Mouse (Mus musculus) kidney, embryonic 15.5 days (tissue): ENCODE measurements around the gene Cenpb. TPM values are rescaled to one million over a fixed set of nuclear protein-coding genes. Genes with fewer than 3 reads are reported as not detected.

Experiments
- ATAC-seq: fragments of 200-750 bp; cut with Nextera tagmentation; replicated peaks from 2 replicates; pipeline ENCODE4 v1.8.0; 2017; ENCODE audit warnings: moderate TSS enrichment; ENCODE audit not compliant: low FRiP score
- H3K27ac ChIP-seq: fragments of 300-500 bp; sonication (generic); 2 replicates; pipeline ENCODE4 v1.5.1; 2015; ENCODE audit warnings: mild to moderate bottlenecking, inconsistent platforms
- H3K27me3 ChIP-seq: fragments of 300-500 bp; sonication (generic); 2 replicates; pipeline ENCODE4 v1.6.1; 2015; ENCODE audit warnings: inconsistent platforms
- H3K36me3 ChIP-seq: fragments of 300-500 bp; sonication (generic); 2 replicates; pipeline ENCODE4 v1.6.1; 2015; ENCODE audit warnings: inconsistent platforms
- H3K4me1 ChIP-seq: fragments of 300-500 bp; sonication (generic); 2 replicates; pipeline ENCODE4 v1.6.1; 2015; ENCODE audit warnings: inconsistent platforms
- H3K4me2 ChIP-seq: fragments of 300-500 bp; sonication (generic); 2 replicates; pipeline ENCODE4 v1.6.1; 2015; ENCODE audit warnings: moderate library complexity, mild to moderate bottlenecking, inconsistent platforms
- H3K4me3 ChIP-seq: fragments of 300-500 bp; sonication (generic); replicated peaks from 2 replicates; pipeline ENCODE4 v1.5.1; 2015; ENCODE audit warnings: mild to moderate bottlenecking, inconsistent platforms
- H3K9ac ChIP-seq: fragments of 300-500 bp; sonication (generic); 2 replicates; pipeline ENCODE4 v1.6.1; 2015; ENCODE audit warnings: mild to moderate bottlenecking, inconsistent platforms
- H3K9me3 ChIP-seq: fragments of 300-500 bp; sonication (generic); replicated peaks from 2 replicates; pipeline ENCODE4 v1.6.1; 2016; ENCODE audit warnings: inconsistent platforms
- WGBS: fragments of 180-500 bp; shearing (Covaris S2); methylation state at CpG from one replicate; pipeline ENCODE4 v1.1.7; 2015; ENCODE audit warnings: mixed read lengths; 5-methylcytosine and 5-hydroxymethylcytosine counted together
- polyA plus RNA-seq: library from polyadenylated mRNA; unstranded; fragments of >200 nt; fragmentation: Nextera tagmentation; extraction: Ambion mirVana; gene quantifications from 2 replicates; pipeline ENCODE4 v1.2.1, GENCODE M21; 2015

Cenpb gene
- polyA plus RNA-seq, 1 experiment from 2014 or later, result 10.6 TPM

GRCm38 (mm10) chr2:131209969-131210792 is 30.3 kb upstream of the Cenpb start:
- WGBS, result 1% methylated on average over 50 of the region's 50 CpGs
- H3K4me2 ChIP-seq, result peak overlapping the region; percentile 54
- H3K27me3 ChIP-seq, result no peaks in the 10 kb centered on the region

GRCm38 (mm10) chr2:131209125-131209795 is 29.4 kb upstream of the Cenpb start:
- peak overlapping the region; percentile 41; the same call in 1 of the 2 replicates for H3K9ac ChIP-seq
- peak overlapping the region; percentile 57; the same call in 1 of the 2 replicates for H3K4me3 ChIP-seq
- H3K9me3 ChIP-seq, result no peaks in the 10 kb centered on the region
- peaks cover 30% of the 10 kb centered on the region for H3K4me1 ChIP-seq
- H3K27ac ChIP-seq, result peak overlapping the region; percentile 90
- peak; percentile 7 for ATAC-seq
- 77% methylated on average over 4 of the region's 4 CpGs for WGBS
- peak overlapping the region; percentile 54 for H3K4me2 ChIP-seq
- H3K36me3 ChIP-seq, result peaks cover 14% of the 10 kb centered on the region
- H3K27me3 ChIP-seq, result no peaks in the 10 kb centered on the region

More at GRCm38 (mm10) chr2:131209969-131210792, 30.3 kb upstream of the Cenpb start:
- ATAC-seq, result peak; percentile 97
- H3K36me3 ChIP-seq, result peaks cover 19% of the 10 kb centered on the region
- peak overlapping the region; percentile 41 for H3K9ac ChIP-seq
- H3K4me3 ChIP-seq, result peak overlapping the region; percentile 57
- peaks cover 21% of the 10 kb centered on the region for H3K4me1 ChIP-seq
- no peaks in the 10 kb centered on the region for H3K9me3 ChIP-seq
- H3K27ac ChIP-seq, result peak overlapping the region; percentile 90

- no peak overlapping the region for H3K4me3 ChIP-seq
- H3K4me1 ChIP-seq, result peaks cover 35% of the 10 kb centered on the region
- no peak overlapping the region for H3K27ac ChIP-seq
- 98% methylated on average over 2 of the region's 2 CpGs for WGBS
- H3K9ac ChIP-seq, result no peak overlapping the region
- H3K27me3 ChIP-seq, result no peaks in the 10 kb centered on the region
- peaks cover 11% of the 10 kb centered on the region for H3K36me3 ChIP-seq
- ATAC-seq, result no peak
- no peaks in the 10 kb centered on the region for H3K9me3 ChIP-seq
- H3K4me2 ChIP-seq, result no peak overlapping the region
Measured at GRCm38 (mm10) chr2:131208356-131208755, 28.5 kb upstream of the Cenpb start.

GRCm38 (mm10) chr2:131206778-131207177 is 26.9 kb upstream of the Cenpb start, which contains the start of gene Ap5s1:
Gene Ap5s1, plus strand, starts transcription at chr2:131207078.
- H3K4me2 ChIP-seq, result no peak within 1 kb of the TSS
- WGBS, result 62% methylated on average over 4 of the region's 4 CpGs

GRCm38 (mm10) chr2:131205521-131206182 is 25.8 kb upstream of the Cenpb start:
- ATAC-seq, result no peak
- no peaks in the 10 kb centered on the region for H3K9me3 ChIP-seq
- no peak overlapping the region for H3K9ac ChIP-seq
- H3K27me3 ChIP-seq, result no peaks in the 10 kb centered on the region
- H3K4me3 ChIP-seq, result no peak overlapping the region
- no peak overlapping the region for H3K4me2 ChIP-seq
- no peak overlapping the region for H3K27ac ChIP-seq
- WGBS, result 86% methylated on average over 8 of the region's 8 CpGs
- peaks cover 1% of the 10 kb centered on the region; the same call in 1 of the 2 replicates for H3K36me3 ChIP-seq
- peaks cover 26% of the 10 kb centered on the region for H3K4me1 ChIP-seq

More at GRCm38 (mm10) chr2:131206778-131207177, 26.9 kb upstream of the Cenpb start, which contains the start of gene Ap5s1:
- Histone ChIP-seq H3K36me3 (no peaks in the 10 kb centered on the region), H3K9me3 (no peaks in the 10 kb centered on the region), H3K27me3 (no peaks in the 10 kb centered on the region), H3K4me1 (peaks cover 34% of the 10 kb centered on the region), H3K4me3 (no peak within 1 kb of the TSS), H3K9ac (no peak within 1 kb of the TSS), H3K27ac (no peak within 1 kb of the TSS)
- no peak for ATAC-seq

GRCm38 (mm10) chr2:131204410-131204981 is 24.6 kb upstream of the Cenpb start:
- H3K27ac ChIP-seq, result peak overlapping the region; percentile 92
- H3K9me3 ChIP-seq, result no peaks in the 10 kb centered on the region
- no peak overlapping the region for H3K4me3 ChIP-seq
- H3K36me3 ChIP-seq, result peaks cover 11% of the 10 kb centered on the region; the same call in 1 of the 2 replicates
- ATAC-seq, result peak; percentile 78
- peaks cover 23% of the 10 kb centered on the region for H3K4me1 ChIP-seq
- 38% methylated on average over 7 of the region's 7 CpGs for WGBS
- no peak overlapping the region for H3K9ac ChIP-seq
- H3K4me2 ChIP-seq, result peak overlapping the region; percentile 21; the same call in 1 of the 2 replicates
- no peaks in the 10 kb centered on the region for H3K27me3 ChIP-seq

- no peak overlapping the region for H3K4me2 ChIP-seq
- no peak overlapping the region for H3K9ac ChIP-seq
- no peak overlapping the region for H3K4me3 ChIP-seq
- peaks cover 17% of the 10 kb centered on the region; the same call in 1 of the 2 replicates for H3K36me3 ChIP-seq
- no peaks in the 10 kb centered on the region for H3K9me3 ChIP-seq
- peak overlapping the region; percentile 67 for H3K27ac ChIP-seq
- WGBS, result 75% methylated on average over 6 of the region's 6 CpGs
- H3K4me1 ChIP-seq, result peaks cover 18% of the 10 kb centered on the region
- no peaks in the 10 kb centered on the region for H3K27me3 ChIP-seq
- ATAC-seq, result no peak
Measured at GRCm38 (mm10) chr2:131203816-131204409, 24.0 kb upstream of the Cenpb start.

- H3K9ac ChIP-seq, result no peak overlapping the region
- no peaks in the 10 kb centered on the region for H3K9me3 ChIP-seq
- peaks cover 18% of the 10 kb centered on the region for H3K4me1 ChIP-seq
- no peak for ATAC-seq
- H3K4me2 ChIP-seq, result no peak overlapping the region
- no peak overlapping the region for H3K27ac ChIP-seq
- peaks cover 39% of the 10 kb centered on the region for H3K36me3 ChIP-seq
- 95% methylated on average over 3 of the region's 3 CpGs for WGBS
- H3K4me3 ChIP-seq, result no peak overlapping the region
- H3K27me3 ChIP-seq, result no peaks in the 10 kb centered on the region
Measured at GRCm38 (mm10) chr2:131201262-131201661, 21.4 kb upstream of the Cenpb start.

- Histone ChIP-seq H3K27me3 (no peaks in the 10 kb centered on the region), H3K27ac (no peak overlapping the region), H3K9ac (no peak overlapping the region), H3K9me3 (no peaks in the 10 kb centered on the region), H3K36me3 (peaks cover 41% of the 10 kb centered on the region), H3K4me2 (no peak overlapping the region), H3K4me3 (no peak overlapping the region), H3K4me1 (peaks cover 18% of the 10 kb centered on the region)
- WGBS, result 86% methylated on average over 2 of the region's 2 CpGs
- no peak for ATAC-seq
Measured at GRCm38 (mm10) chr2:131200710-131201109, 20.8 kb upstream of the Cenpb start.

- H3K27ac ChIP-seq, result no peak overlapping the region
- H3K27me3 ChIP-seq, result no peaks in the 10 kb centered on the region
- H3K9me3 ChIP-seq, result no peaks in the 10 kb centered on the region
- no peak overlapping the region for H3K4me3 ChIP-seq
- no peak overlapping the region for H3K4me2 ChIP-seq
- WGBS, result 92% methylated on average over 16 of the region's 16 CpGs
- no peaks in the 10 kb centered on the region for H3K4me1 ChIP-seq
- peaks cover 78% of the 10 kb centered on the region for H3K36me3 ChIP-seq
- no peak for ATAC-seq
- H3K9ac ChIP-seq, result no peak overlapping the region
Measured at GRCm38 (mm10) chr2:131196606-131197316, 16.9 kb upstream of the Cenpb start.

- H3K4me2 ChIP-seq, result peak overlapping the region; percentile 25; the same call in 1 of the 2 replicates
- WGBS, result 76% methylated on average over 7 of the region's 7 CpGs
Measured at GRCm38 (mm10) chr2:131191005-131191390, 11.1 kb upstream of the Cenpb start.

More at GRCm38 (mm10) chr2:131191005-131191390, 11.1 kb upstream of the Cenpb start:
- H3K9ac ChIP-seq, result no peak overlapping the region
- H3K27ac ChIP-seq, result peak overlapping the region; percentile 87
- peaks cover 47% of the 10 kb centered on the region for H3K36me3 ChIP-seq
- ATAC-seq, result no peak
- H3K9me3 ChIP-seq, result no peaks in the 10 kb centered on the region
- no peaks in the 10 kb centered on the region for H3K27me3 ChIP-seq
- H3K4me1 ChIP-seq, result peaks cover 48% of the 10 kb centered on the region
- H3K4me3 ChIP-seq, result no peak overlapping the region
